Mouse (Mus musculus) c-Kit-positive CD71-negative TER-119-negative erythroid progenitor cells, embryonic 14.5 days (primary cell): Measurements from ENCODE around the gene Sla2.
"Not testable (repeated sequence)": the region's sequence is repeated elsewhere in the genome, so short reads cannot be mapped to it uniquely, and the experiment has no call there.

Experiments used
- DNase-seq: peaks from one replicate; pipeline ENCODE4 v3.0.0-alpha.2; 2013; ENCODE audit warnings: low read depth

Gene Sla2

GRCm38 (mm10) chr2:156901344-156901743, 14.4 kb upstream of the Sla2 start:
- DNase-seq = no peak

GRCm38 (mm10) chr2:156899184-156899583, 12.2 kb upstream of the Sla2 start:
- no peak for DNase-seq

- no peak for DNase-seq
Observed at GRCm38 (mm10) chr2:156898374-156898773, 11.4 kb upstream of the Sla2 start.

- DNase-seq = no peak
Observed at GRCm38 (mm10) chr2:156897034-156897433, 10.0 kb upstream of the Sla2 start.

GRCm38 (mm10) chr2:156896384-156896914, 9.5 kb upstream of the Sla2 start:
- DNase-seq = no peak

- DNase-seq = no peak
Observed at GRCm38 (mm10) chr2:156894496-156895265, 7.7 kb upstream of the Sla2 start.

- no peak for DNase-seq
Observed at GRCm38 (mm10) chr2:156892821-156893220, 5.8 kb upstream of the Sla2 start.

GRCm38 (mm10) chr2:156892240-156892639, 5.2 kb upstream of the Sla2 start:
- no peak for DNase-seq

- DNase-seq = no peak
Observed at GRCm38 (mm10) chr2:156888490-156888889, 1.5 kb upstream of the Sla2 start.

- no peak for DNase-seq
Observed at GRCm38 (mm10) chr2:156886084-156886631, 834 bp downstream of the Sla2 start.

GRCm38 (mm10) chr2:156885666-156886065, 1.3 kb downstream of the Sla2 start:
- DNase-seq = not testable (repeated sequence)

GRCm38 (mm10) chr2:156884396-156885211, 2.4 kb downstream of the Sla2 start:
- DNase-seq = no peak

GRCm38 (mm10) chr2:156882431-156883001, 4.5 kb downstream of the Sla2 start:
- DNase-seq = no peak

GRCm38 (mm10) chr2:156879541-156879940, 7.5 kb downstream of the Sla2 start:
- no peak for DNase-seq

GRCm38 (mm10) chr2:156877726-156878125, 9.3 kb downstream of the Sla2 start:
- DNase-seq = no peak

- no peak for DNase-seq
Observed at GRCm38 (mm10) chr2:156874760-156875510, 12.1 kb downstream of the Sla2 start.

GRCm38 (mm10) chr2:156874047-156874759, 12.8 kb downstream of the Sla2 start:
- no peak for DNase-seq

- peak; percentile 64 for DNase-seq
Observed at GRCm38 (mm10) chr2:156873629-156874028, 13.4 kb downstream of the Sla2 start.

GRCm38 (mm10) chr2:156870519-156870918, 16.5 kb downstream of the Sla2 start:
- no peak for DNase-seq

GRCm38 (mm10) chr2:156869554-156869953, 17.4 kb downstream of the Sla2 start:
- DNase-seq = no peak

GRCm38 (mm10) chr2:156868994-156869393, 18.0 kb downstream of the Sla2 start:
- no peak for DNase-seq
